Mouse (Mus musculus) testis, adult 2 months (tissue): ENCODE measurements around the gene Arhgef38. TPM values are rescaled to one million over a fixed set of nuclear protein-coding genes. Genes with fewer than 3 reads are reported as not detected.

Experiments
- H3K27ac ChIP-seq: fragments of 200-500 bp; 2 replicates; pipeline ENCODE4 v1.5.1; 2012; ENCODE audit warnings: low read depth, low read length; ENCODE audit not compliant: control insufficient read depth, insufficient read depth
- H3K27me3 ChIP-seq: fragments of 200-500 bp; 2 replicates; pipeline ENCODE4 v1.6.1; 2012; ENCODE audit warnings: mild to moderate bottlenecking, low read length, moderate library complexity; ENCODE audit not compliant: control insufficient read depth, insufficient read depth
- H3K36me3 ChIP-seq: fragments of 200-500 bp; 2 replicates; pipeline ENCODE4 v1.6.1; 2012; ENCODE audit warnings: mild to moderate bottlenecking, low read length; ENCODE audit not compliant: control insufficient read depth, insufficient read depth
- H3K4me1 ChIP-seq: fragments of 200-500 bp; 2 replicates; pipeline ENCODE4 v1.6.1; 2012; ENCODE audit warnings: low read length; ENCODE audit not compliant: control insufficient read depth, insufficient read depth
- H3K4me3 ChIP-seq: fragments of 200-500 bp; 2 replicates; pipeline ENCODE4 v1.5.1; 2012; ENCODE audit warnings: low read depth, mild to moderate bottlenecking, low read length, moderate library complexity, mixed read lengths; ENCODE audit not compliant: control insufficient read depth
- CTCF ChIP-seq: fragments of 200-500 bp; IDR thresholded peaks from 2 replicates; pipeline ENCODE4 v1.5.1; 2012; ENCODE audit warnings: low read depth, mild to moderate bottlenecking, inconsistent platforms, low read length, moderate library complexity; ENCODE audit not compliant: control insufficient read depth, insufficient read depth, insufficient replicate concordance
- POLR2A ChIP-seq: fragments of 200-500 bp; IDR thresholded peaks from 2 replicates; pipeline ENCODE4 v1.6.1; 2012; ENCODE audit warnings: low read depth, mild to moderate bottlenecking, inconsistent platforms, low read length, moderate library complexity; ENCODE audit not compliant: control insufficient read depth
- polyA plus RNA-seq: library from polyadenylated mRNA; depleted of rRNA; stranded (reverse); fragments of >200 nt; gene quantifications from 2 replicates; pipeline ENCODE4 v1.2.3, GENCODE M21; 2012; rRNA removed

The Arhgef38 gene
- 0.07 TPM in 1 of 2 replicates, not detected in the other for polyA plus RNA-seq

GRCm38 (mm10) chr3:133234821-133235295 is at the start of gene Arhgef38:
Gene Arhgef38, minus strand, starts transcription at chr3:133234949.
- no peaks in the 10 kb centered on the region for H3K27me3 ChIP-seq
- no peak within 1 kb of the TSS for H3K27ac ChIP-seq
- H3K36me3 ChIP-seq = no peaks in the 10 kb centered on the region
- no peaks in the 10 kb centered on the region for H3K4me1 ChIP-seq
- no peak for TF ChIP-seq CTCF
- no peak for TF ChIP-seq POLR2A
- H3K4me3 ChIP-seq = no peak within 1 kb of the TSS

DNA sequence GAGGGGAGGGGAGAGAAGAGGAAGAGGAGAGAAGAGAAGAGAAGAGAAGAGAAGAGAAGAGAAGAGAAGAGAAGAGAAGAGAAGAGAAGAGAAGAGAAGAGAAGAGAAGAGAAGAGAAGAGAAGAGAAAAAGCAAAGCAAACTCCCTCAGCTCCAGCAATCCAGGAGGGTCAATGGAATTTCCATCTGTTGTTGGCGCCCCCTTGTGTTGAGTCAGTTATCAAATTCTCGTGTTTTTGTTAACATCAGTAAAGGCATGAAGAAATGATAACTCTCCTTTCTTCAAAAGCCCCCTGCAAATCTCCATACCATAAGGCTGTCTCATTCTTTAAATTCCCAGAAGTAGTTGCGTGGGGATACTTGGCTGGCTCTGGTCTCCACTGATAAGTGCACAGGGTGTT is 37.1 kb upstream of the Arhgef38 start:
- TF ChIP-seq POLR2A (no peak), CTCF (no peak)
- no peaks in the 10 kb centered on the region for H3K27me3 ChIP-seq
- no peaks in the 10 kb centered on the region for H3K36me3 ChIP-seq
- H3K4me3 ChIP-seq = no peak overlapping the region
- no peak overlapping the region for H3K27ac ChIP-seq
- H3K4me1 ChIP-seq = no peaks in the 10 kb centered on the region

DNA sequence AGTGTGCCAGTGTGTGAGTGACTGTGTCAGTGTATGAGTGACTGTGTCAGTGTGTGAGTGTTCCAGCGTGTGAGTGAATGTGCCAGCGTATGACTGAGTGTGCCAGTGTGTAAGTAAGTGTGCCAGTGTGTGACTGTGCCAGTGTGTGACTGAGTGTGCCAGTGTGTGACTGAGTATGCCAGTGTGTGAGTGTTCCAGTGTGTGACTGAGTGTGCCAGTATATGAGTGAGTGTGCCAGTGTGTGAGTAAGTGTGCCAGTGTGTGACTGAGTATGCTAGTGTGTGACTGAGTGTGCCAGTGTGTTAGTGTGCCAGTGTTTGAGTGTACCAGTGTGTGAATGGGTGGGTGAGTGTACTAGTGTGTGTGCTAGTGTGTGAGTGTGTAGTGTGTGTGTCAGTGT is 24.1 kb upstream of the Arhgef38 start:
- Histone ChIP-seq H3K27ac (no peak overlapping the region), H3K36me3 (no peaks in the 10 kb centered on the region), H3K4me3 (no peak overlapping the region), H3K4me1 (no peaks in the 10 kb centered on the region), H3K27me3 (no peaks in the 10 kb centered on the region)
- TF ChIP-seq CTCF (no peak), POLR2A (no peak)

GRCm38 (mm10) chr3:133255842-133256241 is 21.1 kb upstream of the Arhgef38 start:
- Histone ChIP-seq H3K36me3 (no peaks in the 10 kb centered on the region), H3K27ac (no peak overlapping the region), H3K27me3 (no peaks in the 10 kb centered on the region), H3K4me1 (no peaks in the 10 kb centered on the region), H3K4me3 (no peak overlapping the region)
- TF ChIP-seq CTCF = no peak
- no peak for TF ChIP-seq POLR2A

DNA sequence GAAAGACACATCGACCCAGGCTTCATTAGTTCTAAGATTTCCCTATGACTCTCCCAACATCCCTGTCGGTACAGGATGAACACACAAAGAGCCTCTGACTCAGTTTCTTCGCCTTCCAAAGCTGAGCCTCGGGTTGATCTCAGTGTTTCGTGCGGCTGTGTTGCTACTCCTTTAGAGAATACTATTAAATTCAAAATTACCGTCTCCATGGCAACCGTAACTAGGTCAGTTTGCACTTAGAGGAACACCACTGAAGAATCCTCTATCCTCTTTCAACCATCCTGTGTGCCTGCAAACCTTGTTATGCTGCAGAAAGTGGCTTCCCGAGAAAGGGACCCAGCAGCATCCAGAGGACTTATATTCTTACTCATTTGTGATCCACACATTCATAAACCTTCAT is 9.3 kb upstream of the Arhgef38 start:
- no peaks in the 10 kb centered on the region for H3K36me3 ChIP-seq
- no peak overlapping the region for H3K27ac ChIP-seq
- H3K4me1 ChIP-seq = no peaks in the 10 kb centered on the region
- H3K27me3 ChIP-seq = no peaks in the 10 kb centered on the region
- TF ChIP-seq POLR2A = no peak
- no peak for TF ChIP-seq CTCF
- no peak overlapping the region for H3K4me3 ChIP-seq

DNA sequence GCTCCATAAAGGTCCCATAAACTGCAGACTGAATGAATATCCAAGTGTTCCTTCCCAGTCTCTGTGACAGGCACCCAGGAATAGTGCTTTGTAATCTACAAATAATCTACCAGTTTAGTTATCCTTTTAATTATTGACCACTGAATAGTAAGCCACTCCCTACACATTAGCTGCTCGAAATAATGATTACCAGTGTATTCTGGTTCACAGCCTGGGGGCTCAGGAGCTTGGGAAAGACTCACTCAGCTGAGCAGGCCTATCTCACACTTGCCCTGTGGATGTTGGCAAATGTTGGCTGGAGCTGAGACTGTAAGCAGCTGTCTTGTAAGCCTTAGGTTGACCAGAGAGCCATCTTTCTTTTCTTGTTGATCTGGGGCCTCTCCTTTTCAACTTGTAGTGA is 7.2 kb upstream of the Arhgef38 start:
- TF ChIP-seq POLR2A = no peak
- no peak for TF ChIP-seq CTCF
- H3K4me1 ChIP-seq = no peaks in the 10 kb centered on the region
- H3K36me3 ChIP-seq = no peaks in the 10 kb centered on the region
- no peak overlapping the region for H3K27ac ChIP-seq
- no peak overlapping the region for H3K4me3 ChIP-seq
- no peaks in the 10 kb centered on the region for H3K27me3 ChIP-seq

GRCm38 (mm10) chr3:133233993-133234392 is 756 bp downstream of the Arhgef38 start:
- TF ChIP-seq CTCF = no peak
- TF ChIP-seq POLR2A = no peak
- H3K4me3 ChIP-seq = no peak overlapping the region
- H3K27me3 ChIP-seq = no peaks in the 10 kb centered on the region
- H3K4me1 ChIP-seq = no peaks in the 10 kb centered on the region
- H3K27ac ChIP-seq = no peak overlapping the region
- no peaks in the 10 kb centered on the region for H3K36me3 ChIP-seq

DNA sequence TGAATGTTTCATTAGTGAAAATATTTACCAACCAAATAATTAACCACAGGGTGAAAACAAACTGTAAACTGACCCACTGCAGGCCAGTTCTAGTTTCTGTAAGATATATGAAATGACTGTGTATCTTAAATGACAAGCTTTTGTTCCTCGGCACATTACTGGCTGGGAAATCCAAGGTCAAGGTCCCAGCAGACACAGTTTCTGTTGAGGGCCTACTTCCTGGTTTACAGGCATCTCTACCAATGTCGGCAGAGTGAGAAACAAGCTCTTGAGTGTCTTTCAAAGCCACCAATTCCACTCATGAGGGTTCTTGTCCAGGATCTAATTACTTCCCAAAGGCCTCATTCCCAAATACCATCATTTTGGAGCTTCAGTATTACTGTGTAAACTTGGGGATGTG is 4.3 kb downstream of the Arhgef38 start:
- H3K4me1 ChIP-seq = no peaks in the 10 kb centered on the region
- no peaks in the 10 kb centered on the region for H3K27me3 ChIP-seq
- H3K27ac ChIP-seq = no peak overlapping the region
- H3K4me3 ChIP-seq = no peak overlapping the region
- no peaks in the 10 kb centered on the region for H3K36me3 ChIP-seq
- TF ChIP-seq POLR2A = no peak
- no peak for TF ChIP-seq CTCF
